Mouse (Mus musculus) liver, embryonic 13.5 days (tissue): Measurements from ENCODE around the gene Rfc2. TPM values are rescaled to one million over a fixed set of nuclear protein-coding genes. Genes with fewer than 3 reads are reported as not detected.

Experiments used
- ATAC-seq: fragments of 200-750 bp; cut with Nextera tagmentation; 2 replicates; pipeline ENCODE4 v1.8.0; 2017; ENCODE audit warnings: low read depth, mild to moderate bottlenecking, moderate number of reproducible peaks, moderate library complexity
- DNase-seq: peaks from one replicate; pipeline ENCODE4 v3.0.0; 2022
- H3K27ac ChIP-seq: fragments of 300-500 bp; sonication (generic); 2 replicates; pipeline ENCODE4 v1.5.1; 2015; ENCODE audit warnings: moderate library complexity, mild to moderate bottlenecking, inconsistent platforms
- H3K27me3 ChIP-seq: fragments of 300-500 bp; sonication (generic); 2 replicates; pipeline ENCODE4 v1.6.1; 2015; ENCODE audit warnings: mild to moderate bottlenecking, inconsistent platforms
- H3K36me3 ChIP-seq: fragments of 300-500 bp; sonication (generic); 2 replicates; pipeline ENCODE4 v1.6.1; 2015; ENCODE audit warnings: mild to moderate bottlenecking, inconsistent platforms
- H3K4me1 ChIP-seq: fragments of 300-500 bp; sonication (generic); replicated peaks from 2 replicates; pipeline ENCODE4 v1.6.1; 2015; ENCODE audit warnings: inconsistent platforms
- H3K4me2 ChIP-seq: fragments of 300-500 bp; sonication (generic); 2 replicates; pipeline ENCODE4 v1.6.1; 2015; ENCODE audit warnings: inconsistent platforms, mild to moderate bottlenecking, moderate library complexity
- H3K4me3 ChIP-seq: fragments of 300-500 bp; sonication (generic); replicated peaks from 2 replicates; pipeline ENCODE4 v1.5.1; 2015; ENCODE audit warnings: mild to moderate bottlenecking, inconsistent platforms
- H3K9ac ChIP-seq: fragments of 300-500 bp; sonication (generic); 2 replicates; pipeline ENCODE4 v1.6.1; 2015; ENCODE audit warnings: mild to moderate bottlenecking, inconsistent platforms
- H3K9me3 ChIP-seq: fragments of 300-500 bp; sonication (generic); replicated peaks from 2 replicates; pipeline ENCODE4 v1.6.1; 2016; ENCODE audit warnings: inconsistent platforms
- WGBS: fragments of 180-500 bp; shearing (Covaris S2); methylation state at CpG from one replicate; pipeline ENCODE4 v1.1.7; 2015; ENCODE audit not compliant: insufficient replicate concordance; 5-methylcytosine and 5-hydroxymethylcytosine counted together
- polyA plus RNA-seq: library from polyadenylated mRNA; unstranded; fragments of >200 nt; fragmentation: Nextera tagmentation; extraction: Ambion mirVana; gene quantifications from 2 replicates; pipeline ENCODE4 v1.2.1, GENCODE M21; 2015

Gene Rfc2
- polyA plus RNA-seq, 1 experiment from 2014 or later: 233 TPM

DNA sequence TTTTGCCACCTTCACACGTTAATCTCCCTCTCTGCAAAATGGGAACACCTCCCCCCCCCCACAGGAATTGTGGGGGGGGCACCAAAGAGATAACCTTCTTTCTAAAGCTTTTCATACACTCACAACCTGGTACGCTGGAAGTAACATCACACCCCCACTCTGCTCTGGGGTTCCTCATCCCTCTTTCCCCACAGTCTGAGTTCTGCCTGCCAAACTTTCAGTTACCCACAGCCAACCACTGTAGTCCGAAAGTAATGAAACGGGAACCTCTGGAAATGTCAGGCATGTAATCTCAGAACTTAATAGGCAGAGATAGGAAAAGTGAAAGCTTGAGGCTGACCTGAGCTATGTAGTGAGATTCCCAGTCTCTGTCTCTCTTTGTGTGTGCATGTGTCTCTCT lies 13.7 kb upstream of the Rfc2 start:
- H3K4me3 ChIP-seq: no peak overlapping the region
- H3K4me1 ChIP-seq: peaks cover 14% of the 10 kb centered on the region
- no peak overlapping the region for H3K4me2 ChIP-seq
- H3K27me3 ChIP-seq: no peaks in the 10 kb centered on the region
- H3K9ac ChIP-seq: no peak overlapping the region
- no peak overlapping the region for H3K27ac ChIP-seq
- 70% methylated on average over 4 of the region's 4 CpGs for WGBS
- no peaks in the 10 kb centered on the region for H3K36me3 ChIP-seq
- no peak for DNase-seq
- H3K9me3 ChIP-seq: no peaks in the 10 kb centered on the region
- ATAC-seq: no peak

DNA sequence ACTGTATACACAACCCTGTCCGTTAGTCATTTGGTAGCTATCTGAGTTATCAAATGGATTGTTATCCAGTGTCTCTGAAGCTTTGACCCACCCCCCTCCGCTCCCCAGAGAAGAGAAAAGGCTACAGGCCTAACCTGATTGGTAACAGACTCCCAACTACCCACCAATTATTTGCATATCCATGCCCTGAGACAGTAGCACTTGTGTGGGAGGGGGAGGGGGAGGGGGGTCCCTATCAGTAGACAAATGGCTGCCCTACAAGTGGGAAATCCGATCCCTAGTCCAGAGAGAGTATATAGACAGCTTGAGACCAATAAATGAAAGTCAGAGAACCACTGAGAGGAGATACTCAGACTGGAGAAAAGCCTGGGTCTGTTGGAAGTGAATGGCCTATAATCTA lies 13.1 kb upstream of the Rfc2 start:
- ATAC-seq: no peak
- Histone ChIP-seq H3K36me3 (no peaks in the 10 kb centered on the region), H3K9me3 (no peaks in the 10 kb centered on the region), H3K4me2 (no peak overlapping the region), H3K4me1 (peaks cover 19% of the 10 kb centered on the region), H3K4me3 (no peak overlapping the region), H3K9ac (no peak overlapping the region), H3K27ac (no peak overlapping the region), H3K27me3 (no peaks in the 10 kb centered on the region)
- no peak for DNase-seq
- WGBS: 63% methylated on average over 3 of the region's 3 CpGs

DNA sequence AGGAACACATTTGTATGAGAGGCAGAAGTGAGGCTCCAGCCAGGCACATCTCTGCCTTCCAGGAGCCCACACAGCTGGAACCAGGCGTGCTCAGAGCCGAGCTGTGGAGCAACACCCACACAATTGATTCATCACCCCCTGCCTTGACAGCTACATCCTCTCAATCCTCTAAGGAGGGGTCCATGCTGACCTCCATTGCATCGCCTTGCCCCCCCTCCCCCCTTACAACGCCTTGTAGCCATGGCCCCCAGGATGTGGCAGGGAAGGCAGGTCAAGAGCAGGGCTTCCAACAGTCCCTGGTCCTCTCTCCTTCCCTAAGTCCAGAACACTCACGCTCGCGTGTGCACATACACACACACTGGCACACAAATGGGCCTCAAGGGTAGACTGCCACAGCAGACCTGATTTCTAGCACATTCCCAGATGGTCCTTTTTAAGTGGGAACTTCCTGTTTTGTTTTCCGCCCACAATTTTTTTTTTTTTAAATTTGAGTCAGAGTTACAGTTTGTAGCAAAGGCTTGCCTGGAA lies 12.1 kb upstream of the Rfc2 start:
- no peak overlapping the region for H3K4me2 ChIP-seq
- H3K9ac ChIP-seq: no peak overlapping the region
- DNase-seq: no peak
- no peaks in the 10 kb centered on the region for H3K27me3 ChIP-seq
- no peak overlapping the region for H3K27ac ChIP-seq
- no peaks in the 10 kb centered on the region for H3K36me3 ChIP-seq
- 49% methylated on average over 8 of the region's 8 CpGs for WGBS
- H3K4me1 ChIP-seq: peaks cover 22% of the 10 kb centered on the region
- H3K4me3 ChIP-seq: no peak overlapping the region
- H3K9me3 ChIP-seq: no peaks in the 10 kb centered on the region
- no peak for ATAC-seq

DNA sequence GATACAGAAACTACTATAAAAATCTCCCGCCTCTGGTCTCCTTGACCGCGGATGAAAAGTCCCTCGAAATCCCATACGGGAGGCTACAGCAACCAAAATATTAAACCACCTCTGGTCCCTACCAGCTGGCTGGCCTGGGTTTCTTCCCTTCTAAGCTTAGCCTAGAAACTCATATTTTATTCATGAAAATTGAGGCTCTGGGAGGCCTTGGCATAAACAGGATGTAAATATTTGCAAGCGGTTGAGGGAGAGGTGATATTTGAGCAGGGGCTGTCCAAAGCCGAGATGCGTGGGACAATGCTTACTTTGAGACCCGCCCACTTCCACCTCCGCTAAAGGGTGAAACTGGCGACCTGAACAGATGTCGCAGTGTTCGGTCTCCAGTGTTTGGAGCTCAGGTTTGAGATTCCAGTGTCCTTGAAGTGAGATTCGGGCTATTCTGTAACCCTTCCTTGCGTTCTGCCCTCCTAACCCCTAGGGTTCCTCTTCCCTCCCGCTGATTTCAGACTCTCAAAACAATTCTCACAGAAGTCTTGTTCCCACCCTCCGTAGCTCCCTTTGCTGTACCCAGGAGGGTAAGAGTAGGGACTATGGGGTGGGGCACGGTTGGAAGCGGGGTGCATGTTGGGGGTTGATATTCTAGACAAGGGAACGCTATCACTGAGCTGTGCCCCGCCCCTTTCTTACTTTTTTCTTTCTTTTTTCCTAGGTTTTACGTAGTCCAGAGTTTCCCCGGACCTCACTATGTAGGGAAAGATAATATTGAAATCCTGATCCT lies 9.2 kb upstream of the Rfc2 start:
- ATAC-seq (peak; percentile 71), DNase-seq (no peak)
- H3K27ac ChIP-seq: peak overlapping the region; percentile 6

DNA sequence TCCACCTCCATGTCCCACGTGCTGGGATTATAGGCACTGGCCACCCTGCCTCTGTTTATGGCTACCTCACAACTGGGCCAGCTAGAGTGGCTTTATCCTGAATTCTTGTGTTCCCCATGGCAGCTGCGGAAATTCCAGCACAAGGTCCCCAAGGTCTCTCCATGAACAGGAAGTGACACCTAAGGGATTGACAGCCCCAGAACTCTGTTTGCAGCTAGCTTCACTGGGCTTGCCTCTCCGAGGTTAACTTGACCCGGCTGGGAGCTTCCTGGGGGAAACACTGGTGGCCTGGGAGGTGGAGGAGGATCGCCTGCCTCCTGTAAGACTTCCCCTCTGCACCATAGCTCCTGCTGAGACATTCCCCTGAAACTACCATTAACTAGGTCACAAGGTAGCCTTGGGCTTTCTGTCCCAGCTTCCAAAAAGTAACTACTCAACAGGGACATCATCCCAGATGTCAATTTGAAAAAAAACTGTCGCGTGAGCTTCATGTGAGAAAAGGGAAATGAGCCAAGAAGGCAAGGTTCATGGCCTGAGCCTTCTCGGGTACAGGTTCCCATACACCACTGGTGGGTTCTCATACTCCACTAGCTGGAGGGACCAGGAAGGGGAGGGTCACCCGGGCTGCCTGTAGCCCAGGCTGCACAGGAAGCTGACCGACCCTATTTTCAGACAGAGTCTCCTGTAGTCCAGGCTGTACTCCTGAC lies 8.5 kb upstream of the Rfc2 start:
- ATAC-seq: no peak
- WGBS: 22% methylated on average over 10 of the region's 10 CpGs
- Histone ChIP-seq H3K36me3 (no peaks in the 10 kb centered on the region), H3K9me3 (no peaks in the 10 kb centered on the region), H3K4me3 (peak overlapping the region; percentile 55), H3K27me3 (no peaks in the 10 kb centered on the region), H3K4me1 (peaks cover 40% of the 10 kb centered on the region), H3K4me2 (peak overlapping the region; percentile 77), H3K27ac (peak overlapping the region; percentile 4), H3K9ac (peak overlapping the region; percentile 58)
- DNase-seq: no peak

More for the DNA sequence above, 9.2 kb upstream of the Rfc2 start:
- H3K36me3 ChIP-seq: no peaks in the 10 kb centered on the region
- no peaks in the 10 kb centered on the region for H3K9me3 ChIP-seq
- H3K4me1 ChIP-seq: peaks cover 35% of the 10 kb centered on the region
- H3K27me3 ChIP-seq: no peaks in the 10 kb centered on the region
- peak overlapping the region; percentile 55 for H3K4me3 ChIP-seq
- H3K4me2 ChIP-seq: peak overlapping the region; percentile 77
- H3K9ac ChIP-seq: peak overlapping the region; percentile 58
- 1% methylated on average over 23 of the region's 23 CpGs for WGBS

DNA sequence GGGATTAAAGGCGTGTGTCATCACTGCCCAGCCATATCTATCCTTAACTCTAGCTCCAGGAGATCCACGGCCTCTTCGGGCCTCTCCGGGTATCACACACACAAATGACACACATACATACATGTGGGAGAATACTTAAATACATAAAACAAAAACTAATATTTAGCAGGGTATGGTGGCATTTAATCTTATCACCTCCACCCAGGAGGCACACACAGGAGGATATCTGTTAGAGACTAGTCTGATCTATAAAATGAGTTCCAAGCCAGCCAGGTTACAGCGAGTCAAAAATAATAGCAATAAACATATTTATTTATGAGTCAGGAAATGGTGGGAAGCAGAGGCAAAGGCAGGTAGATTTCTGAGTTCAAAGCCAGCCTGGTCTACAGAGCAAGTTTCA lies 5.3 kb upstream of the Rfc2 start:
- no peaks in the 10 kb centered on the region for H3K36me3 ChIP-seq
- 61% methylated on average over 5 of the region's 5 CpGs for WGBS
- H3K27me3 ChIP-seq: no peaks in the 10 kb centered on the region
- H3K4me2 ChIP-seq: no peak overlapping the region
- H3K27ac ChIP-seq: no peak overlapping the region
- H3K9ac ChIP-seq: no peak overlapping the region
- peaks cover 40% of the 10 kb centered on the region for H3K4me1 ChIP-seq
- no peaks in the 10 kb centered on the region for H3K9me3 ChIP-seq
- ATAC-seq (no peak), DNase-seq (no peak)
- no peak overlapping the region for H3K4me3 ChIP-seq

DNA sequence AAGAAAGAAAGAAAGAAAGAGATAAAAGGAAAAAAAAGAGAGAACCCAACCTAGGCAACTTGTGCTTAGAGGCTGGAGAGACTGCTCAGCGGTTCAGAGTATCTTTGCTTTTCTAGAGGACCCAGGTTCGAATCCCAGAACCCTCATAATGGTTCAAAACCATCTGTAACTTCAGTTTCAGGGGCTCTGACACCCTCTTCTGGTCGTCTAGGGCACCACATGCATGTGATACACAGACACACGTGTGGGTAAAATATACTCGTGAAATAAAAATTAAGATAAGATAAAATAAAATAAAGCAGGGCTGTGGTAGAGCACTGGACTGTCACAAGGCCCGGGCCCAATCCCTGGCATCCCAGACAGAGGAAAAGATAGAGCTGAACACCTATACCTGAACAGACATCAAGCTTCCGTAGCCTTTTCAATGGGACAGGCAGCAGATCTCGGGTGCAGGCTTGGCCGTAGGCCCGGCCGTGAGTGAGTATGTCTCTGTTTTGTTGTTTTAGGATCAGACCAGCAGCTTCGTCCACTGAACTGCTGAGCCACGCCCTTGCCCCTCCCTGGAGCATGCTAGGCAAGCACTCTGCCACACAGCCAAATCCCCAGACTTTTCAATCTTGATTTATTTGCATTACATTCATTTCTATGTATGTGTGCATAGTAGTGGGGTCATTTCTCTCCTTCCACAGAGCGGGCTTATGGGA lies 4.5 kb upstream of the Rfc2 start:
- no peak overlapping the region for H3K27ac ChIP-seq
- no peak overlapping the region for H3K4me2 ChIP-seq
- no peaks in the 10 kb centered on the region for H3K36me3 ChIP-seq
- no peaks in the 10 kb centered on the region for H3K9me3 ChIP-seq
- DNase-seq (no peak), ATAC-seq (no peak)
- no peaks in the 10 kb centered on the region for H3K27me3 ChIP-seq
- no peak overlapping the region for H3K9ac ChIP-seq
- H3K4me3 ChIP-seq: no peak overlapping the region
- H3K4me1 ChIP-seq: peaks cover 35% of the 10 kb centered on the region
- WGBS: 68% methylated on average over 14 of the region's 14 CpGs

DNA sequence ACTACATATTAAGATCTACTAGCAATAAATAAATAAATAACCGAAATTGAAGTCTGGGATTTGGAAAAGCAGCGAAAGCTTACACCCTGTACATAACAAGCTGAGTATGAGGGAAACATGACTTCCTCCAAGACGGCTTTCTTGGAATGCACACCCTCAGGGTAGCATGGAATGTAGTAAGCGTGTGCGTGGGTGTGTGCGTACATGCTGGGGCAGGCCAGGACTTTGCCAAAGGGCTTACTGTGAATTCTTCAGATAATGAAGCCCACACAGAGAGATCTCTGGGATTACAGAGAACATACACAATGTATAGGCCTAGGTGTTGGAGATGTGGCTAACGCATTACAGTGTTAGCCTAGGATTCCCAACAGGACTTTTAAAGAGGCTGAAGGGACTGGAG lies 3.6 kb upstream of the Rfc2 start:
- Histone ChIP-seq H3K36me3 (no peaks in the 10 kb centered on the region), H3K9ac (no peak overlapping the region), H3K27me3 (no peaks in the 10 kb centered on the region), H3K4me2 (no peak overlapping the region), H3K4me3 (no peak overlapping the region), H3K4me1 (peaks cover 26% of the 10 kb centered on the region), H3K27ac (no peak overlapping the region), H3K9me3 (no peaks in the 10 kb centered on the region)
- ATAC-seq: no peak
- no peak for DNase-seq
- 79% methylated on average over 7 of the region's 7 CpGs for WGBS

DNA sequence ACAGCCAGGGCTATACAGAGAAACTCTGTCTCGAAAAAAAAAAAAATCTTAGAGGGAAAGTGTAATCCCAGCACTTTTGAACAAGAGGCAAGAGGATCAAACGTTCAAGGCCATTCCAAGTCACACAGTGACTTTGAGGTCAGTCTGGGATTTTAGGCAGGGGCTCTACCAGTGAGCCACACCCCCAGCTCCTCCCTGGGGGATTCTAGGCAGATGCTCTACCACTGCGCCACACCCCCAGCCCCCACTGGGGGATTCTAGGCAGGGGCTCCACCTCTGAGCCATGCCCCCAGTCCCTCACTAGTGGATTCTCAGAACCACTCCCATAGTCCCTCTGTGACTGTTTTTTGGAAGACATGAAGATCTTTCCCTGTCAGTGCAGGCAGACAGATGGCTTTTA lies 2.0 kb upstream of the Rfc2 start:
- no peak overlapping the region for H3K9ac ChIP-seq
- no peaks in the 10 kb centered on the region for H3K27me3 ChIP-seq
- no peak overlapping the region for H3K4me3 ChIP-seq
- no peak overlapping the region for H3K27ac ChIP-seq
- no peak for ATAC-seq
- no peaks in the 10 kb centered on the region for H3K9me3 ChIP-seq
- DNase-seq: no peak
- 58% methylated on average over 3 of the region's 3 CpGs for WGBS
- H3K4me1 ChIP-seq: peaks cover 30% of the 10 kb centered on the region
- H3K36me3 ChIP-seq: no peaks in the 10 kb centered on the region
- H3K4me2 ChIP-seq: no peak overlapping the region

DNA sequence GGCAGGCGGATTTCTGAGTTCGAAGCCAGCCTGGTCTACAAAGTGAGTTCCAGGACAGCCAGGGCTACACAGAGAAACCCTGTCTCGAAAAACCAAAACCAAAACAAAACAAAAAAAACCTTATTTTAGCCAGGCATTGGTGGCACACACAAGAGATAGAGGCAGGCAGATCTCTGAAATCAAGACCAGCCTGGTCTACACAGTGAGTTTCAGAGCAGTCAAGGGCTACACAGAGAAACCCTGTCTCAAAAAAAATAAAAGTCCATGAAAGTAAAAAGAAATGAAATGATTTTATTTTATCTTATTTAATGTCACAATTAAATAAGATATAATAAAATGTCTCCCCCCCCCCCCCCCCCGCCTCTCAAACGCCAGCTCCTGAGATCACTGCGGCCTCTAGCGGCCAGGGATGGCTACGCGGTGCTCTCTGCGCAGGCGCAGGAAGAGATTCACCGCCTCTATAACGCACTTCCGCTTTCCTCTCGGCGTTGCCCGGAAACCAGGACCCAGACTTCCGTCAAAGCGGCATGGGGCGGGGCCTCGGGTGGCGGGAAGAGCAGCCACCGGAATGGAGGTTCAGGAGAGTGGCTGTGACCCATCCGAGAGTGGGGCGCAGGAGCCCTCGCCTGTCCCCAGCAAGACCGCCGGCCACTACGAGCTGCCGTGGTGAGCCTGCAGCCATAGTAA lies 1.2 kb downstream of the Rfc2 start:
- peak; percentile 95 for DNase-seq
- peak; percentile 94 for ATAC-seq
- peaks cover 11% of the 10 kb centered on the region for H3K36me3 ChIP-seq
- peak overlapping the region; percentile 87 for H3K9ac ChIP-seq
- no peaks in the 10 kb centered on the region for H3K9me3 ChIP-seq
- H3K27me3 ChIP-seq: no peaks in the 10 kb centered on the region
- peaks cover 35% of the 10 kb centered on the region for H3K4me1 ChIP-seq
- WGBS: 8% methylated on average over 27 of the region's 30 CpGs
- H3K4me2 ChIP-seq: peak overlapping the region; percentile 76
- peak overlapping the region; percentile 78 for H3K4me3 ChIP-seq
- H3K27ac ChIP-seq: peak overlapping the region; percentile 75
